Mouse (Mus musculus) right cerebral cortex, postnatal 36 days (tissue): ENCODE measurements at regions not wholly inside any gene's neighbourhood (a gene's known extent, or its start where the extent isn't known, plus 50 kb on each side); places are given as distances from the start of the nearest gene placed in this dataset.
"Not testable (repeated sequence)": the region's sequence is repeated elsewhere in the genome, so short reads cannot be mapped to it uniquely, and the experiment has no call there.

Experiments
- DNase-seq, 2 experiments: peaks; one replicate each; pipeline ENCODE4 v3.0.0; 2022; ENCODE audit warnings: low spot score in 2 of 2, mixed read lengths in 1 of 2

GRCm38 (mm10) chr15:59733031-59733810, 283.2 kb downstream of the 4933412E24Rik start:
- no peak for DNase-seq

- DNase-seq: no peak
These were observed 285.3 kb downstream of the 4933412E24Rik start for GRCm38 (mm10) chr15:59731129-59731528.

- DNase-seq: peak in 1 of 2 experiments; percentile 17
These were observed 287.4 kb downstream of the 4933412E24Rik start for GRCm38 (mm10) chr15:59728817-59729560.

GRCm38 (mm10) chr15:59728131-59728601, 288.2 kb downstream of the 4933412E24Rik start:
- peak; percentile 29 to 41 for DNase-seq

- DNase-seq: no peak
These were observed 290.5 kb downstream of the 4933412E24Rik start for GRCm38 (mm10) chr15:59725881-59726280.

GRCm38 (mm10) chr15:59722661-59723413, 293.6 kb downstream of the 4933412E24Rik start:
- no peak for DNase-seq

GRCm38 (mm10) chr15:59721420-59721819, 295.0 kb downstream of the 4933412E24Rik start:
- peak in 1 of 2 experiments; percentile 12 for DNase-seq

GRCm38 (mm10) chr15:59721018-59721417, 295.4 kb downstream of the 4933412E24Rik start:
- DNase-seq: no peak

- DNase-seq: no peak
These were observed 296.3 kb downstream of the 4933412E24Rik start for GRCm38 (mm10) chr15:59720149-59720548.

GRCm38 (mm10) chr15:59719383-59720128, 296.9 kb downstream of the 4933412E24Rik start:
- DNase-seq: not testable (repeated sequence)

- DNase-seq: no peak
These were observed 299.5 kb downstream of the 4933412E24Rik start for GRCm38 (mm10) chr15:59716872-59717271.

- no peak for DNase-seq
These were observed 300.5 kb downstream of the 4933412E24Rik start for GRCm38 (mm10) chr15:59715951-59716350.

- DNase-seq: no peak
These were observed 302.3 kb downstream of the 4933412E24Rik start for GRCm38 (mm10) chr15:59713965-59714739.

- DNase-seq: no peak
These were observed 304.2 kb downstream of the 4933412E24Rik start for GRCm38 (mm10) chr15:59712077-59712752.

GRCm38 (mm10) chr15:59709925-59710324, 306.5 kb downstream of the 4933412E24Rik start:
- no peak for DNase-seq

- no peak for DNase-seq
These were observed 308.0 kb downstream of the 4933412E24Rik start for GRCm38 (mm10) chr15:59708402-59708801.

GRCm38 (mm10) chr15:59707081-59707480, 309.3 kb downstream of the 4933412E24Rik start:
- no peak for DNase-seq
